Mouse (Mus musculus) limb, embryonic 14.5 days (tissue): ENCODE measurements around the gene Kdm8. TPM values are rescaled to one million over a fixed set of nuclear protein-coding genes. Genes with fewer than 3 reads are reported as not detected.

ENCODE experiments used
- ATAC-seq: fragments of 200-750 bp; cut with Nextera tagmentation; 2 replicates; pipeline ENCODE4 v1.8.0; 2017; ENCODE audit warnings: low read depth, moderate number of reproducible peaks, moderate TSS enrichment; ENCODE audit not compliant: low FRiP score
- DNase-seq: peaks from one replicate; pipeline ENCODE4 v3.0.0-alpha.2; 2015; ENCODE audit warnings: low spot score
- H3K27ac ChIP-seq: fragments of 300-500 bp; sonication (generic); replicated peaks from 2 replicates; pipeline ENCODE4 v1.5.1; 2014; ENCODE audit warnings: low read depth, mild to moderate bottlenecking, low read length, moderate library complexity, mixed read lengths
- H3K27me3 ChIP-seq: fragments of 300-500 bp; sonication (generic); 2 replicates; pipeline ENCODE4 v1.6.1; 2014; ENCODE audit warnings: low read length, mixed read lengths; ENCODE audit not compliant: control insufficient read depth, insufficient read depth
- H3K36me3 ChIP-seq: fragments of 300-500 bp; sonication (generic); 2 replicates; pipeline ENCODE4 v1.6.1; 2014; ENCODE audit warnings: mild to moderate bottlenecking, low read length, moderate library complexity, mixed read lengths; ENCODE audit not compliant: control insufficient read depth, insufficient read depth
- H3K4me1 ChIP-seq: fragments of 300-500 bp; sonication (generic); 2 replicates; pipeline ENCODE4 v1.6.1; 2014; ENCODE audit warnings: antibody characterized with exemption, low read length, mixed read lengths; ENCODE audit not compliant: control insufficient read depth, insufficient read depth
- H3K4me2 ChIP-seq: fragments of 300-500 bp; sonication (generic); replicated peaks from 2 replicates; pipeline ENCODE4 v1.6.1; 2014; ENCODE audit warnings: low read depth, mild to moderate bottlenecking, low read length, moderate library complexity; ENCODE audit not compliant: severe bottlenecking
- H3K4me3 ChIP-seq: fragments of 300-500 bp; sonication (generic); replicated peaks from 2 replicates; pipeline ENCODE4 v1.5.1; 2014; ENCODE audit warnings: low read length
- H3K9ac ChIP-seq: fragments of 300-500 bp; sonication (generic); 2 replicates; pipeline ENCODE4 v1.6.1; 2014; ENCODE audit warnings: mild to moderate bottlenecking, low read depth, low read length, moderate library complexity; ENCODE audit not compliant: severe bottlenecking
- H3K9me3 ChIP-seq: fragments of 300-500 bp; sonication (generic); 2 replicates; pipeline ENCODE4 v1.6.1; 2016; ENCODE audit warnings: low read length; ENCODE audit not compliant: control insufficient read depth
- POLR2A ChIP-seq: fragments of 200-500 bp; IDR thresholded peaks from 2 replicates; pipeline ENCODE4 v1.8.0; 2012; ENCODE audit warnings: inconsistent platforms, mild to moderate bottlenecking, moderate library complexity, borderline replicate concordance; ENCODE audit not compliant: insufficient read depth, insufficient read length; ENCODE audit errors: extremely low read depth
- WGBS: fragments of 180-500 bp; shearing (Covaris S2); extraction: QIAGEN DNeasy Blood & Tissue Kit; methylation state at CpG from one replicate; pipeline ENCODE4 v1.1.7; 2014; 5-methylcytosine and 5-hydroxymethylcytosine counted together
- polyA plus RNA-seq, 2 experiments: library from polyadenylated mRNA; depleted of rRNA in 1 of 2; stranded (reverse) in 1 of 2; unstranded in 1 of 2; fragments of >200 nt; fragmentation: Nextera tagmentation in 1 of 2; extraction: Ambion mirVana in 1 of 2; gene quantifications; 2 replicates each; pipeline versions ENCODE4 v1.2.1 to v1.2.3; 2012 to 2014

The Kdm8 gene
- polyA plus RNA-seq, 2 experiments: 8.9 to 11.1 TPM

DNA sequence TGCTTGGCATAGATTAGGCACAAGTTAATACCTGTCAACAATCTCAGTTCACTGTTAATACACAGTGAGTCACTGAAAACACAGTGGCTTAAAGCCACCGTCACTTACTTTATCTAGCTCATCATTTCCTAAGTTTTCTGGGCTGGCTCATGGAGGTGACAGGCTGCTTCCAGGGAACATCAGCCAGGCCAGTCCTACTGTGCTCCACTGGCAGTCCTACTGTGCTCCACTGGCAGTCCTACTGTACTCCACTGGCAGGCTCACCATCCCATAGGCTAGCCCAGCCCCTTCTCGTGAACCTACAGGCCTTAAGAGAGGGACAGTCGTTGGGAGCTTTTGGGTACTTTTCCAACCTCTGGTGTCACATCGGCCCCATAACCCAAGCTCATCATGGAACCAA lies 28.7 kb upstream of the Kdm8 start:
- no peaks in the 10 kb centered on the region for H3K27me3 ChIP-seq
- H3K9me3 ChIP-seq: no peaks in the 10 kb centered on the region
- H3K9ac ChIP-seq: no peak overlapping the region
- no peak for ATAC-seq
- H3K27ac ChIP-seq: no peak overlapping the region
- no peaks in the 10 kb centered on the region for H3K4me1 ChIP-seq
- no peak for DNase-seq
- H3K36me3 ChIP-seq: no peaks in the 10 kb centered on the region
- no peak overlapping the region for H3K4me2 ChIP-seq
- H3K4me3 ChIP-seq: no peak overlapping the region
- TF ChIP-seq POLR2A: no peak
- WGBS: 78% methylated on average over 4 of the region's 4 CpGs

DNA sequence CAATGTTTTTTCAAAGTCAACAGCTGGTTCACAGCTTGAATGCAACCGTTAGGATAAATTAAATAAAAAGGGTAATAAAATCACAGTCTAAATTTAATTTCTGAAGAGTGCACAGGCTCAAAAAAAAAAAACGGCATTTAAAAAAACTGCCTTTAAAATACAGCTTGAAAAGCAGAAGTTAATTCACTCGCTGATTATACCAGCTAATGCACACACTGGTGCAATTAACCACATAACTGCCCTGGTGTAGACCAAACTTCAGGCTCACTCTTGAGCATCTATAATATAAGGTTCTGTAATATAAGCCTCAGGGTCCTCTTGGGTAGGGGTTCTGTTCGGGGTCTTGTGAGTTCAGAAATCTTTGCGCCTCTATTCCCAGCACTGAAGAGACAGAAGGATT lies 27.7 kb upstream of the Kdm8 start:
- ATAC-seq (no peak), DNase-seq (no peak)
- no peaks in the 10 kb centered on the region for H3K9me3 ChIP-seq
- no peak overlapping the region for H3K4me3 ChIP-seq
- no peak overlapping the region for H3K27ac ChIP-seq
- H3K4me1 ChIP-seq: no peaks in the 10 kb centered on the region
- H3K36me3 ChIP-seq: no peaks in the 10 kb centered on the region
- WGBS: 46% methylated on average over 5 of the region's 5 CpGs
- no peak for TF ChIP-seq POLR2A
- no peaks in the 10 kb centered on the region for H3K27me3 ChIP-seq
- H3K9ac ChIP-seq: no peak overlapping the region
- no peak overlapping the region for H3K4me2 ChIP-seq

DNA sequence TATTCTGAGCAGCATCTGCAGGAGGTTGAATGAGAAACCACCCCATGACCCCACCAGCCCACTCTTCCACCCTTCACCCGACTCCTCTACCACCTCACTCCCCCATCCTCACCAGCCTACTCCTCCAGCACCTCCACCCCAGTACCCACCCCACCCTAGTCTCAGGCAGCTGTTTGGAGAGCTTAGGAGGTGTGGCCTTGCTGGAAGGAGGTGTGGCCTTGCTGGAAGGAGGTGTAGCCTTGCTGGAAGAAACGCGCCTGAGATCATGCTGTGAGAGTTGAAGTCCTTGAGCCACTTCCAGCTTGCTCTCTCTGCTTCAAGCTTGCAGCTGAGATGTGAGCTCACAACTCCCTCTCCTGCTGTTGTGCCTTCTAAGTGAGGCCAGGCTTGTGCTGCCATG lies 26.1 kb upstream of the Kdm8 start:
- no peak for ATAC-seq
- H3K9me3 ChIP-seq: no peaks in the 10 kb centered on the region
- no peak for TF ChIP-seq POLR2A
- no peak overlapping the region for H3K27ac ChIP-seq
- H3K4me2 ChIP-seq: no peak overlapping the region
- 16% methylated on average over 3 of the region's 3 CpGs for WGBS
- H3K4me1 ChIP-seq: no peaks in the 10 kb centered on the region
- H3K4me3 ChIP-seq: no peak overlapping the region
- no peak for DNase-seq
- H3K36me3 ChIP-seq: no peaks in the 10 kb centered on the region
- H3K9ac ChIP-seq: no peak overlapping the region
- no peaks in the 10 kb centered on the region for H3K27me3 ChIP-seq

DNA sequence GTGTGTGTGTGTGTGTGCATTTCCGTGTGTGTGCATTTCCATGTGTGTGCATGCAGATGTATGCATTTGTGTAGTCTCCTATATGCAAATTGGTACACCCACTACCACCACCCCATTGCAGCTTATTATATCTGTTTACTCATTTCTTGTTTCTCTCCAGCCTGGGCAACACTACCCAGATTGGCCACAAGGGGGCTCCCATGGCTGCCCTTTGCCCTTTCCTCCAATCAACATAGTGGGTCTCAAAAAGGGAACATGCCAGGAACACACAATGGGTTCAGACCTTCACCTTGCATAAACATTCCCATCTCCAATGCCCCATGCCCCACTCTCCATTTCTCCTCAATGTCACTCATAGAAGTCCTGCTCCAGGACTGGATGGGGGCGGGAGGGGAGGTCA lies 24.3 kb upstream of the Kdm8 start:
- H3K9me3 ChIP-seq: no peaks in the 10 kb centered on the region
- H3K9ac ChIP-seq: no peak overlapping the region
- ATAC-seq (no peak), DNase-seq (no peak)
- TF ChIP-seq POLR2A: no peak
- no peaks in the 10 kb centered on the region for H3K4me1 ChIP-seq
- no peak overlapping the region for H3K27ac ChIP-seq
- no peak overlapping the region for H3K4me3 ChIP-seq
- whole genome bisulfite sequencing: 67% methylated on average over 2 of the region's 2 CpGs
- H3K4me2 ChIP-seq: no peak overlapping the region
- H3K27me3 ChIP-seq: no peaks in the 10 kb centered on the region
- no peaks in the 10 kb centered on the region for H3K36me3 ChIP-seq

DNA sequence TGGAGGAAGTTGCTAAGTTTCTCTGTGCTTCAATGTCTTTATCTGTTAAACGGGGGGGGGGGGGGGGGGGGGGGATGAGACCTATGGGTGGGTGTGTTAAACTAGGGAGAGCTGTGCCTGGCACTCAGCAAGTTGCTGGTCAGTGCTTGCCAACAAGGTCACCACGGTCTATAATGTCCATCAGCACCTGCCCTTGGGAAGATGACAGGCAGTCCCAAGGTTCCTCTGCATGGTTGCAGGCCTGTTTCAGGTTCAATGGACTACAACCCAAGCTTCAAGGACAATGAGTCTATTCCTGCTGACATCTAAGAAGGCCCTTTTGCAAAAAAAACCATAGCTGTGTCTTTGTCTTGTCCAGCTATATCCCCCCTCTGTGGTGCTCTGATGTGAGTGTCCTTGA lies 22.6 kb upstream of the Kdm8 start:
- Histone ChIP-seq H3K4me1 (no peaks in the 10 kb centered on the region), H3K27me3 (no peaks in the 10 kb centered on the region), H3K4me2 (no peak overlapping the region), H3K9me3 (no peaks in the 10 kb centered on the region), H3K9ac (no peak overlapping the region), H3K36me3 (no peaks in the 10 kb centered on the region), H3K4me3 (no peak overlapping the region), H3K27ac (no peak overlapping the region)
- no peak for TF ChIP-seq POLR2A
- DNase-seq: no peak
- no peak for ATAC-seq
- 62% methylated on average over 2 of the region's 2 CpGs for WGBS

DNA sequence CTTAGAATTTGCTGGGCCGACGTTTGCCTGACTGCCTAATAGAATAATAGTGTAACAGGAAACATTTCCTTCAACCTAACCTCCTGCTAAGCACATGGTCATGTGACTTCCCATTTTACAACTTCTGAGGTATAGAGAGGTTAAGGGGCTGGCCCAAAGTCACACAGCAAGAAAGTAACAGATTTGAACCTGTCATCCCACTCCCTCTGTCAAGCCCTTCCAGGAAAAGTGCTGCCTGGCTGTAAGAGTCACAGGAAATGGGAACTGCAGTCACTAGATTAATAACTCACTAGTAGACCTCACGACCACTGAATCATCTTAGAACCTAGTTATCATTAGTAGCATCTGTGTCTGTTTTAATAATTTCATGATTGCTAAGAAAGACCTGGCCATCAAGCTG lies 21.4 kb upstream of the Kdm8 start:
- Histone ChIP-seq H3K4me1 (no peaks in the 10 kb centered on the region), H3K4me2 (no peak overlapping the region), H3K9ac (no peak overlapping the region), H3K9me3 (no peaks in the 10 kb centered on the region), H3K36me3 (no peaks in the 10 kb centered on the region), H3K4me3 (no peak overlapping the region), H3K27ac (no peak overlapping the region), H3K27me3 (no peaks in the 10 kb centered on the region)
- WGBS: 51% methylated on average over 3 of the region's 3 CpGs
- no peak for DNase-seq
- no peak for ATAC-seq
- TF ChIP-seq POLR2A: no peak
